Mouse (Mus musculus) midbrain, postnatal 0 days (tissue): ENCODE results near the gene Tspan3. TPM values are rescaled to one million over a fixed set of nuclear protein-coding genes. Genes with fewer than 3 reads are reported as not detected.
A peak's percentile ranks its signal among the peaks of the same experiment; 100 is the strongest.

Source experiments
- ATAC-seq: fragments of 200-750 bp; cut with Nextera tagmentation; 2 replicates; pipeline ENCODE4 v1.8.0; 2017; ENCODE audit warnings: moderate number of reproducible peaks, mild to moderate bottlenecking, moderate TSS enrichment, moderate library complexity; ENCODE audit not compliant: low FRiP score
- DNase-seq: peaks from one replicate; pipeline ENCODE4 v3.0.0-alpha.2; 2015; ENCODE audit warnings: low spot score
- H3K27ac ChIP-seq: fragments of 300-500 bp; sonication (generic); 2 replicates; pipeline ENCODE4 v1.5.1; 2014; ENCODE audit warnings: low read depth, mild to moderate bottlenecking, low read length, mixed read lengths
- H3K27me3 ChIP-seq: fragments of 300-500 bp; sonication (generic); 2 replicates; pipeline ENCODE4 v1.6.1; 2014; ENCODE audit warnings: low read length, control low read depth, mixed read lengths; ENCODE audit not compliant: insufficient read depth
- H3K36me3 ChIP-seq: fragments of 300-500 bp; sonication (generic); 2 replicates; pipeline ENCODE4 v1.6.1; 2014; ENCODE audit warnings: low read length, control low read depth, mixed read lengths; ENCODE audit not compliant: insufficient read depth
- H3K4me1 ChIP-seq: fragments of 300-500 bp; sonication (generic); 2 replicates; pipeline ENCODE4 v1.6.1; 2014; ENCODE audit warnings: mild to moderate bottlenecking, control low read depth, antibody characterized with exemption, low read length, mixed read lengths; ENCODE audit not compliant: insufficient read depth
- H3K4me2 ChIP-seq: fragments of 300-500 bp; sonication (generic); 2 replicates; pipeline ENCODE4 v1.6.1; 2014; ENCODE audit warnings: low read depth, mild to moderate bottlenecking, low read length, mixed read lengths; ENCODE audit not compliant: poor library complexity, severe bottlenecking
- H3K4me3 ChIP-seq: fragments of 300-500 bp; sonication (generic); 2 replicates; pipeline ENCODE4 v1.5.1; 2014; ENCODE audit warnings: low read depth, mild to moderate bottlenecking, low read length, moderate library complexity
- H3K9ac ChIP-seq: fragments of 300-500 bp; sonication (generic); replicated peaks from 2 replicates; pipeline ENCODE4 v1.6.1; 2014; ENCODE audit warnings: mild to moderate bottlenecking, low read length, moderate library complexity, mixed read lengths; ENCODE audit not compliant: poor library complexity, severe bottlenecking
- H3K9me3 ChIP-seq: fragments of 300-500 bp; sonication (generic); 2 replicates; pipeline ENCODE4 v1.6.1; 2016; ENCODE audit warnings: low read length, control low read depth
- CTCF ChIP-seq: IDR thresholded peaks from 2 replicates; pipeline ENCODE4 v1.5.1; 2016; ENCODE audit warnings: antibody characterized with exemption, mild to moderate bottlenecking
- WGBS: fragments of 180-500 bp; shearing (Covaris S2); extraction: QIAGEN DNeasy Blood & Tissue Kit; methylation state at CpG from one replicate; pipeline ENCODE4 v1.1.7; 2014; 5-methylcytosine and 5-hydroxymethylcytosine counted together
- polyA plus RNA-seq: library from polyadenylated mRNA; unstranded; fragments of >200 nt; fragmentation: Nextera tagmentation; extraction: Ambion mirVana; gene quantifications from 2 replicates; pipeline ENCODE4 v1.2.1, GENCODE M21; 2015
- total RNA-seq: library from RNA; depleted of rRNA; stranded (reverse); fragments of >200 nt; gene quantifications from 2 replicates; pipeline ENCODE4 v1.2.3, GENCODE M21; 2014; rRNA removed

The Tspan3 gene
- total RNA-seq: 452 and 511 TPM in 2 replicates
- 674 and 710 TPM in 2 replicates for polyA plus RNA-seq

- Histone ChIP-seq H3K27me3 (no peaks in the 10 kb centered on the region), H3K4me1 (no peaks in the 10 kb centered on the region; the same call in 1 of the 2 replicates), H3K9me3 (no peaks in the 10 kb centered on the region), H3K4me2 (no peak within 1 kb of the TSS), H3K27ac (no peak within 1 kb of the TSS), H3K36me3 (no peaks in the 10 kb centered on the region), H3K4me3 (no peak within 1 kb of the TSS), H3K9ac (no peak within 1 kb of the TSS)
- DNase-seq: no peak
- WGBS: 93% methylated on average over 6 of the region's 6 CpGs
- no peak for TF ChIP-seq CTCF
- no peak for ATAC-seq
Observed at GRCm38 (mm10) chr9:56165377-56165776, at the start of gene Tspan3. Gene Tspan3 (minus strand): TSS chr9:56165477.

- Histone ChIP-seq H3K4me3 (peak overlapping the region; percentile 21), H3K9ac (peak overlapping the region; percentile 37; the same call in 1 of the 2 replicates), H3K4me2 (peak overlapping the region; percentile 46), H3K4me1 (no peaks in the 10 kb centered on the region), H3K27ac (no peak overlapping the region), H3K27me3 (no peaks in the 10 kb centered on the region), H3K36me3 (no peaks in the 10 kb centered on the region), H3K9me3 (no peaks in the 10 kb centered on the region)
- no peak; the same call in 1 of the 2 replicates for ATAC-seq
- WGBS: 6% methylated on average over 11 of the region's 11 CpGs
- TF ChIP-seq CTCF: peak; percentile 98
- DNase-seq: peak; percentile 82
Observed at GRCm38 (mm10) chr9:56213451-56214291, 48.4 kb upstream of the Tspan3 start.

GRCm38 (mm10) chr9:56208817-56209216, 43.5 kb upstream of the Tspan3 start:
- WGBS: 79% methylated on average over 8 of the region's 8 CpGs
- no peak for TF ChIP-seq CTCF
- DNase-seq: no peak

GRCm38 (mm10) chr9:56207516-56207915, 42.2 kb upstream of the Tspan3 start:
- H3K4me2 ChIP-seq: no peak overlapping the region
- no peaks in the 10 kb centered on the region for H3K9me3 ChIP-seq
- TF ChIP-seq CTCF: no peak
- no peaks in the 10 kb centered on the region for H3K4me1 ChIP-seq
- DNase-seq (no peak), ATAC-seq (no peak)
- 82% methylated on average over 5 of the region's 5 CpGs for WGBS
- no peaks in the 10 kb centered on the region for H3K27me3 ChIP-seq
- no peaks in the 10 kb centered on the region for H3K36me3 ChIP-seq
- H3K27ac ChIP-seq: no peak overlapping the region
- H3K4me3 ChIP-seq: no peak overlapping the region
- H3K9ac ChIP-seq: no peak overlapping the region

More at GRCm38 (mm10) chr9:56208817-56209216, 43.5 kb upstream of the Tspan3 start:
- Histone ChIP-seq H3K4me2 (no peak overlapping the region), H3K9me3 (no peaks in the 10 kb centered on the region), H3K27ac (no peak overlapping the region), H3K9ac (no peak overlapping the region), H3K27me3 (no peaks in the 10 kb centered on the region), H3K4me1 (no peaks in the 10 kb centered on the region), H3K4me3 (no peak overlapping the region), H3K36me3 (no peaks in the 10 kb centered on the region)
- ATAC-seq: no peak

GRCm38 (mm10) chr9:56207083-56207482, 41.8 kb upstream of the Tspan3 start:
- no peak for DNase-seq

GRCm38 (mm10) chr9:56205336-56205735, 40.1 kb upstream of the Tspan3 start:
- no peak overlapping the region for H3K9ac ChIP-seq
- DNase-seq: no peak
- WGBS: 81% methylated on average over 11 of the region's 11 CpGs

More at GRCm38 (mm10) chr9:56207083-56207482, 41.8 kb upstream of the Tspan3 start:
- ATAC-seq: no peak
- Histone ChIP-seq H3K27me3 (no peaks in the 10 kb centered on the region), H3K4me1 (no peaks in the 10 kb centered on the region), H3K36me3 (no peaks in the 10 kb centered on the region), H3K9ac (no peak overlapping the region), H3K4me3 (no peak overlapping the region), H3K4me2 (no peak overlapping the region), H3K9me3 (no peaks in the 10 kb centered on the region), H3K27ac (no peak overlapping the region)
- no peak for TF ChIP-seq CTCF
- 94% methylated on average over 10 of the region's 10 CpGs for WGBS

More at GRCm38 (mm10) chr9:56205336-56205735, 40.1 kb upstream of the Tspan3 start:
- Histone ChIP-seq H3K4me2 (no peak overlapping the region), H3K27ac (no peak overlapping the region), H3K4me3 (no peak overlapping the region), H3K4me1 (no peaks in the 10 kb centered on the region), H3K27me3 (no peaks in the 10 kb centered on the region), H3K36me3 (no peaks in the 10 kb centered on the region), H3K9me3 (no peaks in the 10 kb centered on the region)
- no peak for ATAC-seq
- no peak for TF ChIP-seq CTCF
